Mouse (Mus musculus) stomach, postnatal 0 days (tissue): ENCODE measurements around the gene Rbm24. TPM values are rescaled to one million over a fixed set of nuclear protein-coding genes. Genes with fewer than 3 reads are reported as not detected.

ENCODE experiments used
- ATAC-seq: fragments of 200-750 bp; cut with Nextera tagmentation; 2 replicates; pipeline ENCODE4 v1.8.0; 2017; ENCODE audit not compliant: low FRiP score, low TSS enrichment
- DNase-seq: peaks from one replicate; pipeline ENCODE4 v3.0.0-alpha.2; 2016; ENCODE audit warnings: low spot score
- H3K27ac ChIP-seq: fragments of 300-500 bp; sonication (generic); replicated peaks from 2 replicates; pipeline ENCODE4 v1.5.1; 2014; ENCODE audit warnings: mild to moderate bottlenecking, control low read depth
- H3K27me3 ChIP-seq: fragments of 300-500 bp; sonication (generic); 2 replicates; pipeline ENCODE4 v1.6.1; 2014; ENCODE audit warnings: low read length; ENCODE audit not compliant: control insufficient read depth, insufficient read depth
- H3K36me3 ChIP-seq: fragments of 300-500 bp; sonication (generic); 2 replicates; pipeline ENCODE4 v1.6.1; 2014; ENCODE audit warnings: low read length, mixed read lengths; ENCODE audit not compliant: control insufficient read depth, insufficient read depth
- H3K4me1 ChIP-seq: fragments of 300-500 bp; sonication (generic); replicated peaks from 2 replicates; pipeline ENCODE4 v1.6.1; 2014; ENCODE audit warnings: antibody characterized with exemption; ENCODE audit not compliant: control insufficient read depth, insufficient read depth
- H3K4me2 ChIP-seq: fragments of 300-500 bp; sonication (generic); replicated peaks from 2 replicates; pipeline ENCODE4 v1.6.1; 2014; ENCODE audit warnings: low read depth, mild to moderate bottlenecking, control low read depth, moderate library complexity
- H3K4me3 ChIP-seq: fragments of 300-500 bp; sonication (generic); 2 replicates; pipeline ENCODE4 v1.5.1; 2014; ENCODE audit warnings: low read depth, low read length, control low read depth
- H3K9ac ChIP-seq: fragments of 300-500 bp; sonication (generic); 2 replicates; pipeline ENCODE4 v1.6.1; 2014; ENCODE audit warnings: mild to moderate bottlenecking, low read length, control low read depth, mixed read lengths
- H3K9me3 ChIP-seq: fragments of 300-500 bp; sonication (generic); 2 replicates; pipeline ENCODE4 v1.6.1; 2016; ENCODE audit warnings: low read length; ENCODE audit not compliant: control insufficient read depth
- CTCF ChIP-seq: IDR thresholded peaks from 2 replicates; pipeline ENCODE4 v1.5.1; 2016; ENCODE audit warnings: antibody characterized with exemption, low read depth, mild to moderate bottlenecking, moderate library complexity
- EP300 ChIP-seq: optimal IDR thresholded peaks from 2 replicates; pipeline ENCODE3; 2016; ENCODE audit warnings: antibody characterized with exemption
- WGBS: fragments of 180-500 bp; shearing (Covaris S2); extraction: QIAGEN DNeasy Blood & Tissue Kit; methylation state at CpG from one replicate; pipeline ENCODE4 v1.1.7; 2014; 5-methylcytosine and 5-hydroxymethylcytosine counted together
- polyA plus RNA-seq: library from polyadenylated mRNA; unstranded; fragments of >200 nt; fragmentation: Nextera tagmentation; extraction: Ambion mirVana; gene quantifications from 2 replicates; pipeline ENCODE4 v1.2.1, GENCODE M21; 2015

The Rbm24 gene
- polyA plus RNA-seq, 1 experiment from 2014 or later = 1.2 TPM

- no peak overlapping the region for H3K9ac ChIP-seq
- ATAC-seq = no peak
- TF ChIP-seq CTCF (no peak), EP300 (no peak)
- WGBS = 89% methylated on average over 8 of the region's 8 CpGs
- H3K36me3 ChIP-seq = no peaks in the 10 kb centered on the region
- H3K4me3 ChIP-seq = no peak overlapping the region
- H3K4me2 ChIP-seq = no peak overlapping the region
- H3K27ac ChIP-seq = no peak overlapping the region
- no peaks in the 10 kb centered on the region for H3K9me3 ChIP-seq
- DNase-seq = no peak
- H3K4me1 ChIP-seq = no peaks in the 10 kb centered on the region
- H3K27me3 ChIP-seq = no peaks in the 10 kb centered on the region
Measured at GRCm38 (mm10) chr13:46416021-46416420, 2.2 kb upstream of the Rbm24 start.

GRCm38 (mm10) chr13:46417594-46417993 lies 640 bp upstream of the Rbm24 start:
- Histone ChIP-seq H3K9ac (no peak overlapping the region), H3K36me3 (no peaks in the 10 kb centered on the region), H3K4me3 (peak overlapping the region; percentile 56), H3K27ac (no peak overlapping the region), H3K9me3 (no peaks in the 10 kb centered on the region), H3K4me1 (no peaks in the 10 kb centered on the region), H3K27me3 (no peaks in the 10 kb centered on the region), H3K4me2 (peak overlapping the region; percentile 83)
- no peak for ATAC-seq
- TF ChIP-seq EP300 = no peak
- no peak for TF ChIP-seq CTCF
- 87% methylated on average over 5 of the region's 5 CpGs for WGBS
- DNase-seq = no peak

- Histone ChIP-seq H3K36me3 (no peaks in the 10 kb centered on the region), H3K4me2 (peak overlapping the region; percentile 83), H3K27me3 (no peaks in the 10 kb centered on the region), H3K9me3 (no peaks in the 10 kb centered on the region), H3K4me1 (no peaks in the 10 kb centered on the region), H3K27ac (peak overlapping the region; percentile 61), H3K9ac (peak overlapping the region; percentile 63), H3K4me3 (peak overlapping the region; percentile 56)
- TF ChIP-seq EP300 = no peak
- no peak for TF ChIP-seq CTCF
- DNase-seq (peak; percentile 24), ATAC-seq (peak; percentile 51; the same call in 1 of the 2 replicates)
- WGBS = 2% methylated on average over 62 of the region's 73 CpGs
Measured at GRCm38 (mm10) chr13:46418731-46419545, 704 bp downstream of the Rbm24 start.

- Histone ChIP-seq H3K4me1 (no peaks in the 10 kb centered on the region), H3K4me3 (peak overlapping the region; percentile 56), H3K27me3 (no peaks in the 10 kb centered on the region), H3K36me3 (no peaks in the 10 kb centered on the region), H3K9me3 (no peaks in the 10 kb centered on the region), H3K4me2 (peak overlapping the region; percentile 83), H3K9ac (peak overlapping the region; percentile 43; the same call in 1 of the 2 replicates), H3K27ac (no peak overlapping the region)
- TF ChIP-seq EP300 = no peak
- no peak for TF ChIP-seq CTCF
- ATAC-seq (no peak), DNase-seq (no peak)
- 23% methylated on average over 7 of the region's 7 CpGs for whole genome bisulfite sequencing
Measured at GRCm38 (mm10) chr13:46419648-46420047, 1.4 kb downstream of the Rbm24 start.

- H3K9me3 ChIP-seq = no peaks in the 10 kb centered on the region
- no peak for DNase-seq
- WGBS = 18% methylated on average over 3 of the region's 3 CpGs
- no peaks in the 10 kb centered on the region for H3K36me3 ChIP-seq
- H3K27me3 ChIP-seq = no peaks in the 10 kb centered on the region
- H3K4me2 ChIP-seq = peak overlapping the region; percentile 83
- no peak for TF ChIP-seq EP300
- TF ChIP-seq CTCF = no peak
- no peak for ATAC-seq
- H3K9ac ChIP-seq = peak overlapping the region; percentile 43; the same call in 1 of the 2 replicates
- H3K27ac ChIP-seq = no peak overlapping the region
- peak overlapping the region; percentile 56 for H3K4me3 ChIP-seq
- H3K4me1 ChIP-seq = no peaks in the 10 kb centered on the region
Measured at GRCm38 (mm10) chr13:46420095-46420494, 1.9 kb downstream of the Rbm24 start.

GRCm38 (mm10) chr13:46423805-46424204 lies 5.6 kb downstream of the Rbm24 start:
- TF ChIP-seq EP300 = no peak
- TF ChIP-seq CTCF = no peak
- 87% methylated on average over 7 of the region's 7 CpGs for WGBS
- no peak overlapping the region for H3K27ac ChIP-seq
- ATAC-seq (no peak), DNase-seq (no peak)
- no peaks in the 10 kb centered on the region for H3K27me3 ChIP-seq
- no peaks in the 10 kb centered on the region for H3K36me3 ChIP-seq
- H3K4me1 ChIP-seq = no peaks in the 10 kb centered on the region
- no peak overlapping the region for H3K9ac ChIP-seq
- H3K4me3 ChIP-seq = no peak overlapping the region
- no peaks in the 10 kb centered on the region for H3K9me3 ChIP-seq
- H3K4me2 ChIP-seq = no peak overlapping the region
